8 mouse cellular contexts compared by ENCODE assay signal in the genomic region with DNA sequence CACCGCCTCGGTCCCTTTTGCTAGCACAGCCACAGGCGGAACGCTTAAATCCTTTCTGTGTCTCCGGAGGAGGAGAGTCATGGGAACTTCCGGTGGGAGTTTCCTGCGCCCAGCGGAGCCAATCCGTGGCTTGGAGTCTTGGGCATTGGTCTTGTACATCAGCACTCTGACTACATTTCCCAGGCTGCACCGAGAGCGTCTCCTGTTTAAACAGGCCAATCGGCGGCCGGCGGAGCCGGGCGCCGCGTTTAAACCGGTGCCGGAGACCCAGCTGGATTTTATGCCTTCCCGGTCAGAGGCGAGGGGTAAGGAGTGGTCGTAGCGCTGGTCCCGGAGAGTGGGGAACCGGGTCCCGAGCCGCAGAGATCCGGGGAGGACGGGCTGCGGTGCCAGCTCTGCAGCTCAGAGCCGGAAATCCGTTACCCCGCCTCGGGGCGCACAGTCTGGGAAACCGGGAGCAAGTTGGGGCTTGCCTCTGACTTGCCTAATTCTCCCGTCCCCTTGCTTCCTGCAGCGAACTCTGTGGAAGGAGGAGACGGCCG. TPM values are rescaled to one million over a fixed set of nuclear protein-coding genes. Genes with fewer than 3 reads are reported as not detected.
DNase-seq lines count a peak whose midpoint lies in the region; ATAC-seq lines count a peak whose summit lies in the region.

A gene (plus strand): TSS at position 256 of the 542 bp plus-strand sequence.

- ATAC-seq in megakaryocyte progenitor cell, adult 5-6 weeks (replicated peaks; ENCODE audit: poor library complexity), result peak; percentile 99

- peak; percentile 94 for DNase-seq in adipocyte (ENCODE audit: low spot score)
- DNase-seq in embryo, embryonic 10 days (ENCODE audit: low spot score), result peak; percentile 99
- DNase-seq in gastrocnemius, postnatal 10 days, result peak; percentile 87
- peak; percentile 96 for DNase-seq in induced T-regulatory cell, adult 2 months (ENCODE audit: low read depth)
- DNase-seq in left cerebral cortex, adult 9 months (ENCODE audit: low spot score in 2 of 2), result peak; percentile 89 to 96
- peak; percentile 92 for DNase-seq in right cerebral cortex, postnatal 14 days
- peak; percentile 93 for DNase-seq in urinary bladder, postnatal 36 days (ENCODE audit: low spot score in 2 of 2)

RNA-seq across cellular contexts. Expression of the gene that starts here (rescaled TPM):
- total RNA-seq in gastrocnemius, postnatal 10 days (2021), result 1 to 10 TPM; 2.4 to 2.7 TPM
- 15.3 and 18.1 TPM in 2 replicates for total RNA-seq in megakaryocyte progenitor cell, adult 5-6 weeks (2015)
- total RNA-seq in megakaryocyte progenitor cell, adult 5-6 weeks (2017), result 16.9 and 18.6 TPM in 2 replicates

Comparison
In these comparisons a context has a peak if more than half of its experiments do, and no peak if none do; other contexts are left out.
1. Peak in every context shown above with its lines: DNase-seq and ATAC-seq.
2. RNA of the gene that starts here (total RNA-seq): 15.3 to 18.6 TPM in megakaryocyte progenitor cell, adult 5-6 weeks; 2.4 to 2.7 TPM in gastrocnemius, postnatal 10 days; every median in the first group is over 4 times any median in the second.